12 mouse cellular contexts compared by ENCODE assay signal in the genomic region with DNA sequence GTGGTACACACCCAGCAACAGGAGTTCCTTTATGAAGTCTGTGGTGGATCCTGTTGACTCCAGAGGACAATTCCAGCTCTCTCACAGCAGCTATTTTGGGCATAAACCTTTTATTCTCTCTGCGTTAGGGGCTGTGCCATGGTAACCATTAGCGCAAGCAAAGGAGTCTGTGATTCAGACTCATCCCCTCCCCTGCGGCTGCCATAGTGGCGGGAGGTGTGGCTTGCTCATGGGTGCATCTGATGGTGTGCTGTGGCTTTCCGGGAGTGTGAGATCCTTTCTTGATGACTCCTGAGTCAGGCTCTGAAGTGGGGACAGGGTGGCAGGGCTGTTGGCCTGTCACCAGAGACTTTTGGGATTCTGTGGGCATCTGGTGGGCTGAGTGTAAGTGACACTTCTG. TPM values are rescaled to one million over a fixed set of nuclear protein-coding genes. Genes with fewer than 3 reads are reported as not detected.
A peak's percentile ranks its signal among the peaks of the same experiment; 100 is the strongest.
DNase-seq lines count a peak whose midpoint lies in the region; ATAC-seq lines count a peak whose summit lies in the region.
"Had no signal": no experiment of that assay in that cellular context is flagged by ENCODE, and none has a peak within 500 bp of the region (broad histone marks: within the 10 kb centered on the region; RNA-seq: fewer than 3 reads in every experiment).

No protein-coding gene starts in this region.

- no peaks in the 10 kb centered on the region for H3K36me3 ChIP-seq in hindbrain, embryonic 12.5 days
- H3K36me3 ChIP-seq in hindbrain, embryonic 11.5 days (ENCODE audit: control insufficient read depth, insufficient read depth, low read length) = no peaks in the 10 kb centered on the region
- no peaks in the 10 kb centered on the region for H3K36me3 ChIP-seq in liver, embryonic 12.5 days
- H3K36me3 ChIP-seq: heart, embryonic 15.5 days; midbrain, embryonic 12.5 days; neural tube, embryonic 15.5 days had no signal

- H3K4me3 ChIP-seq in hindbrain, embryonic 12.5 days = no peak overlapping the region
- no peak overlapping the region for H3K4me3 ChIP-seq in hindbrain, embryonic 11.5 days (ENCODE audit: low read depth, low read length)
- no peak overlapping the region for H3K4me3 ChIP-seq in liver, embryonic 12.5 days
- H3K4me3 ChIP-seq: heart, embryonic 15.5 days; midbrain, embryonic 12.5 days; neural tube, embryonic 15.5 days had no signal

- H3K9me3 ChIP-seq in hindbrain, embryonic 12.5 days (replicated peaks) = no peaks in the 10 kb centered on the region
- no peaks in the 10 kb centered on the region for H3K9me3 ChIP-seq in hindbrain, embryonic 11.5 days (ENCODE audit: control insufficient read depth, low read length)
- no peaks in the 10 kb centered on the region for H3K9me3 ChIP-seq in liver, embryonic 12.5 days (replicated peaks)
- H3K9me3 ChIP-seq: heart, embryonic 15.5 days; midbrain, embryonic 12.5 days; neural tube, embryonic 15.5 days had no signal

- DNase-seq in hindbrain, embryonic 11.5 days (ENCODE audit: low spot score) = no peak
- DNase-seq in thymus, postnatal 14 days = peak; percentile 35
- DNase-seq in thymus, postnatal 25 days = no peak
- DNase-seq in urinary bladder, postnatal 36 days (ENCODE audit: low spot score in 2 of 2) = no peak
- DNase-seq: kidney, adult 18-20 months; lung, embryonic 14.5 days had no signal

- no peak overlapping the region for H3K9ac ChIP-seq in hindbrain, embryonic 12.5 days
- H3K9ac ChIP-seq in hindbrain, embryonic 11.5 days (ENCODE audit: low read depth, low read length) = no peak overlapping the region
- H3K9ac ChIP-seq in liver, embryonic 12.5 days = no peak overlapping the region
- H3K9ac ChIP-seq: heart, embryonic 15.5 days; lung, embryonic 14.5 days; midbrain, embryonic 12.5 days; neural tube, embryonic 15.5 days had no signal

- H3K4me2 ChIP-seq in hindbrain, embryonic 12.5 days (replicated peaks) = no peak overlapping the region
- no peak overlapping the region for H3K4me2 ChIP-seq in hindbrain, embryonic 11.5 days (replicated peaks; ENCODE audit: low read depth, low read length)
- H3K4me2 ChIP-seq in liver, embryonic 12.5 days = no peak overlapping the region
- H3K4me2 ChIP-seq: heart, embryonic 15.5 days; lung, embryonic 14.5 days; midbrain, embryonic 12.5 days; neural tube, embryonic 15.5 days had no signal

- no peaks in the 10 kb centered on the region for H3K27me3 ChIP-seq in hindbrain, embryonic 12.5 days
- H3K27me3 ChIP-seq in hindbrain, embryonic 11.5 days (ENCODE audit: control insufficient read depth, insufficient read depth, low read length) = no peaks in the 10 kb centered on the region
- no peaks in the 10 kb centered on the region for H3K27me3 ChIP-seq in liver, embryonic 12.5 days (replicated peaks)
- H3K27me3 ChIP-seq: heart, embryonic 15.5 days; midbrain, embryonic 12.5 days; neural tube, embryonic 15.5 days had no signal

- 60% methylated on average over 5 of the region's 5 CpGs for WGBS in hindbrain, embryonic 12.5 days
- 74% methylated on average over 5 of the region's 5 CpGs for WGBS in hindbrain, embryonic 11.5 days
- 73% methylated on average over 5 of the region's 5 CpGs for WGBS in liver, embryonic 12.5 days (ENCODE audit: insufficient replicate concordance)

- H3K27ac ChIP-seq in hindbrain, embryonic 12.5 days = no peak overlapping the region
- no peak overlapping the region for H3K27ac ChIP-seq in hindbrain, embryonic 11.5 days (ENCODE audit: low read depth, low read length)
- no peak overlapping the region for H3K27ac ChIP-seq in liver, embryonic 12.5 days
- H3K27ac ChIP-seq: heart, embryonic 15.5 days; midbrain, embryonic 12.5 days; neural tube, embryonic 15.5 days had no signal

- H3K4me1 ChIP-seq in hindbrain, embryonic 12.5 days = peaks cover 24% of the 10 kb centered on the region
- H3K4me1 ChIP-seq in hindbrain, embryonic 11.5 days (replicated peaks; ENCODE audit: control insufficient read depth, insufficient read depth, low read length) = 0 out of 2 replicates have a peak, but pooled peaks cover 2% of the 10 kb centered on the region
- H3K4me1 ChIP-seq in liver, embryonic 12.5 days = peaks cover 34% of the 10 kb centered on the region

- 0 out of 2 replicates have a peak, but pooled peaks have one; percentile 17 for ATAC-seq in hindbrain, embryonic 12.5 days (ENCODE audit: low FRiP score)
- no peak for ATAC-seq in hindbrain, embryonic 11.5 days (ENCODE audit: low FRiP score)
- peak; percentile 63 for ATAC-seq in inflammation-experienced regulatory T-cells, adult 6 months
- ATAC-seq in liver, embryonic 12.5 days = no peak

RNA-seq across cellular contexts. Expression of gene Dnmt3a, which starts 17.6 kb away (rescaled TPM):
- polyA plus RNA-seq in hindbrain, embryonic 12.5 days (2016; fragmentation: Nextera tagmentation; extraction: Ambion mirVana) = 166 and 180 TPM in 2 replicates
- polyA plus RNA-seq in hindbrain, embryonic 11.5 days (2014; fragmentation: Nextera tagmentation; extraction: Ambion mirVana) = 68.6 and 75.5 TPM in 2 replicates
- polyA plus RNA-seq in inflammation-experienced regulatory T-cells, adult 6 months (2017; shearing (Covaris generic)) = 10 to 100 TPM; 16.8 to 25.5 (median 23.8) TPM
- 57.9 and 58.7 TPM in 2 replicates for polyA plus RNA-seq in liver, embryonic 12.5 days (2016; fragmentation: Nextera tagmentation; extraction: Ambion mirVana)

Comparison
In these comparisons a context has a peak if more than half of its experiments do, and no peak if none do; other contexts are left out.
1. ATAC-seq: peak in hindbrain, embryonic 12.5 days (single experiment) and inflammation-experienced regulatory T-cells, adult 6 months (single experiment); none in hindbrain, embryonic 11.5 days (single experiment) and liver, embryonic 12.5 days (single experiment).